Mouse (Mus musculus) ovary, postnatal 14 days (tissue): ENCODE results near the gene Pld6.
A peak's percentile ranks its signal among the peaks of the same experiment; 100 is the strongest.

Experiments
- DNase-seq: peaks from one replicate; pipeline ENCODE4 v3.0.0; 2022; ENCODE audit warnings: low spot score

The Pld6 gene

DNA sequence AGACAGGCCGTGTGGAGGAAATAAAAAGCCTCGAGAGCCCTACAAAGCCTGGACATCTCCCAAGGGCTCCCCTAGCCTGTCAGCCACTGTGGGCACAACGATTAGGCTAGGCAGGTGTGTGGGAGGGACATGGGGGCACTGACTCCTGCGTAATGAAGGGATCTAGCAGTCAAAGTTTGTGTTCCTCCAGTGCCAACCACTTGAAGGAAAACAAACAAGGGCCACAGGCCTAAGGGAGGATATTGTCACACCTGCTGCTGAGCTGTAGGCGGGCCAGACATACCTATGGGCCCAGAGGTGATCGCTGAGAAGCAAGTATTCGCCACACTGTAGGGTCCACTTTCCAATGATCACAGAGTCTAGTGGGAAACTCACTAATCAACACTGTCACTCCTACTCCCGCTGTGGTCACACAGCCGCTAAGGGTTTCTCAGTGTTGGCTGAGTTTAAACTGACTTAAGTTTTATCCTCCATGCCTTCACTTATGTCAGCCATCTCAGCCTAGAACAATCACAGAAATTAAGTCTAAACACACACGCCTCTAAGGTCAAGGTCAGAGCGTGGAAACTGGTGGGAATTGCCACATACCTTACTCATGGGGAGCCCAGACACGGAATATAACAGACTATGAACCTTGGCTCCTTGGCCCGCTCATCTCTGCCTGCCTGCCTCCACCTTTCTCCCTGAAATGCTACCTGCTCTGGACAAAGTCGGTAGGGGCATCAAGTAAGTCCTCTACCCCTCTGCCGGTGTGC, 824 bp downstream of the Pld6 start:
- no peak for DNase-seq

DNA sequence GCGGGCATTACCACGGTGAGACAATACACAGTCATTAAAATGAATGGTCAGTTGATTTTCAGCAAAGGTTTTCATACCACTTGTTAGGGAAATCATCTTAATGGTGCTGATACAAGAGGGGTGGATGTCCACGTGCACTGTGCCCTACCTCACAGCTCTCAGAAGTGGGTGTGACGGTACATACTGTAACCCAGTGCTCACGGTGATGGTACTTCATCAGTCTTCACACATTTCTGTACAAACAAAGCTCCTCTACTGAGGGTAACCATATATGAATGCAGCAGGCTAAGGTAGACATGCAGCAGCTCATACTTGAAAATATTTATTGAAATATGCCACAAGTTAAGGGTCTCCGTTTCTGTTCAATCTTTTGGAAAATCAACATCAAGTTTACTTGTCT, 3.9 kb downstream of the Pld6 start:
- DNase-seq = no peak

DNA sequence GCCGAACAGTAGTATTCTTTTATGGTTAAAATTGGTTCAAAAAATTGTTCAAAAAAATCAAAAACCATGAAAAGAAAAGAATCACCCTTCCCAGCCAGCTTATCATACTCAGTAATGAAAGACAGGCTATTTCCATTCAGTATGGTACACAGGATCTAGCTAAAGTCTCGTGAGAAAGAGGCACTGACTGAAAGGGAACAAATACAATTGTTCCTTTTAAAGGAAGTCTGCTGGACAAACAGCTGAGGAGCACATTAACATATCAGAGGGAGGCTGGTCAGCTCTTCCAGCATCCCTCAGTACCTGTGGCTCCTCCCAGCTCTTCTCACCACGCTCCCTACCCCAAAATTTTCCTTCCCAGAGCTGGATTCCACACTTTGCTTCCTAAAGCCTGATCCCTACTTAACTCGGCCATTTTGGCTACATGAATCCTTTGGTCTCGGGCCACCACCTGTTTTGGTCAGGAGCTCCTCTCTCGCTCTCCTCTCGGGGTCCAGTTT, 5.3 kb downstream of the Pld6 start:
- no peak for DNase-seq

GRCm38 (mm10) chr11:59780241-59780640, 7.2 kb downstream of the Pld6 start:
- DNase-seq = no peak

GRCm38 (mm10) chr11:59779406-59779805, 8.0 kb downstream of the Pld6 start:
- no peak for DNase-seq

DNA sequence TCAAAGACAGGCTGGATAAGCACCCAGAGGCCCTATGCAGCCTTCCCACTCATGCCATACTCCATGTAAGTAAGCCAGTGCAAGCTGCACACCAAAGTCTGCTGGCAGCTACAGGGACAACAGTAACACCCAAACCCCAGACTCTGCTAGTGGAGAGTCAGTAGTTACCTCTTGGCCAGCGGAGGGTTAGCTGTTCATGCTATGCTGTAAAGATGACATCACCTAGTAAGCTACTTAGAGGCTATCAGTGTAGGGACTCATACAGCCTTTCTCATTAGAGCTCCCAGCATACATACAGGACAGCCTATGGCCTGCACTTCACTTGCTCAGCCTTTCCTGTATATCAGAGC, 8.6 kb downstream of the Pld6 start:
- DNase-seq = no peak

DNA sequence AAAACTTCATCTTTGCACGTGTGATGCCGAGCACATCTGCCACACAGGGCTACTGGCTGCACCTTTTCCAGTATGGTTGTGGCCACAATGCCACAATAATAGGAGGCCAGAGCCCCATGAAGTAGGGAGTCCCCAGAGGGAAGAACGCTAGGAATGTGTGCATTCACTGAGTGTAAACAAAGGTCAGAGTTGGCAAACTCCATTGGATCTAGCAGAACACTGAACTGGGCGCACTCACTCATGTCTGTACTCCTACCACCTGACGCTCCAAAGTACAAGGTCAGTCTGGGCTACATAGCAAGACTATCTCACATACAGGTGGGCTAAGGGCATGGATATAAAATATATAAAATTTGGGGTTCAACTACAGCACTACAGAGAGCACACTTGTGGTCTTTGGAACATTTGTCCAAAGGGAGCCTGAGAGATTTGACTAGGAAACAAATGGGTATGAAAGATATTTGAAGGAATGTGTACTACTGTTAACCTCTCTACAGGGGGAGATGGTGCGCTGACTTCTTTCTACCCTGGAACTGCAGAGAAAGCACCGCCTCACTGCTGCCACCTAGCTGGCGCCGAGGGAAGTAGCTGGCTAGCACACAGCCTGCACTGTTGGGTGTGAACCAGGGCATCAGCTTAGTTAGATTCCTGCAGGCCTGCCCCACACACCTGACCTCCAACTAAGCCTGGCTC, 9.1 kb downstream of the Pld6 start:
- DNase-seq = peak; percentile 74

- DNase-seq = no peak
Observed at GRCm38 (mm10) chr11:59777259-59777658, 10.2 kb downstream of the Pld6 start.

DNA sequence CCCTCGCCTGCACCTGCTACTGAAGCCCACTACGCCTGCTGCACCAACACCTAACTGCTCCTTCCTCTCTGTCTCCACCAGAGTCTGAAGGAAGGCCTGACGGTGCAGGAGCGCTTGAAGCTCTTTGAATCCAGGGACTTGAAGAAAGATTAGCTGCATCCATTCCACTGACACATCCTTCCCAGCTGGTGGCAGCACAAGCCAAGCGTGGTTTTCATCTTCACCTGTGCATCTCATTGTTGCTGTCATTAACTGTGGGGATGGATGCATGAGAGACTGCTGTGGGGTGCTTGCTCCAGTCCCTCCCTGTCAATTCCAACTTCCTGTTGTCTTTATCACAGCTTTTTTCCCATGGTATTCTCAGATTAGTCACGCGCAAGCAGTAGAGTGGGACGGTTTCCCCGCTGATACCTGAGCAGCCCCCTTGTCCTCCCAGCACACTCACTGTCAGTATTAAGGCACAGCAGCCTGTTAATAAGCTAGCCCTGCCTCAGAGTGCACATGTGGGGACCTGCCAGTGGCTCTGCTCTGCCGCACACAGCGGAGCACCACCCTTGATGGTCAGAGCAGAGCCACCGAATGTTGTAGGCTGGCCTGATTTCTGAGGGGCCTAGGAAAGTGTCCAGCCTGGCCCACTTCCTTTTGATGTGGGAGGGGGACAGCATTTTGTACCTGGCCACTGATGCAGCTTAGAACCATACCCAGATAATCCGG, 11.9 kb downstream of the Pld6 start:
- no peak for DNase-seq

GRCm38 (mm10) chr11:59774522-59774921, 12.9 kb downstream of the Pld6 start:
- no peak for DNase-seq

DNA sequence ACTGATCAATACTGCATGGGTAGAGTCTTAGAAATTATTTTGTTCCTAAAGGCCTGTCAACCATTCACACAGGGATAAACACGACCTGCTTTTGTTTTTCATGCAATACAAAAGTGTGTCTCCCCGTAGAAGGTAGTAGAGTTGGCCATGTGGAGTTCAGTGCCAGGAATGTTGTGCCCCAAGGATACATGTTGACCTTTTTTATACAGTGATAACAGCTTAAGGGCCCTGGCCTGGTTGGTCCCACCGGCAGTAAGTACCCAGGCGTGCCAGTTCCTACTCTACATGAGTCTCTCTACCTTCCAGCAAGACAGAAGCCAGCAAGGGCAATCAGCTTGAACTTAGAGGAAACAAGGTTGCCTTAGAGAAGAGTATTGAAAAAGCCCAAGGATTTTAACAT, 14.5 kb downstream of the Pld6 start:
- DNase-seq = no peak

- no peak for DNase-seq
Observed at GRCm38 (mm10) chr11:59772291-59772690, 15.2 kb downstream of the Pld6 start.

GRCm38 (mm10) chr11:59770753-59771152, 16.7 kb downstream of the Pld6 start:
- DNase-seq = no peak

GRCm38 (mm10) chr11:59769738-59770137, 17.7 kb downstream of the Pld6 start:
- no peak for DNase-seq

DNA sequence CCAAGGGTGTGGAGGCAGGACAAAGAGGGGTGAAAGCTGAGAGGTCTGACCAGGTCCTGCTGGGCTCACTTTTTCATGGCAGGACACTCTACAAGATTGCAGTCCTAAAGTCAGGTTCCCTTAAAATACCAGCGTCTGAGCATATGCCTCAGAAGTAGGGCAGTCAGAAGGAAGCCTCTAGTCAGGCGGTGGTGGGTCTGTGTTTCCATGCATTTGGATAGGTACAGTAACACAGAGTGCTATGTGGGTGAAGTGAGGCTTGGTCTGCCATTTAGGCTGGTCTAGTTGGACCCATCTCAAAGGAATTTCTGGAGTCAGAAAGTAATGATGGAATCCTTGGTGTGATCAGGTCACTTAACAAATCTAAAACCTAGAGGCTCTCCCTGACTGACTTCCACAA, 18.1 kb downstream of the Pld6 start:
- no peak for DNase-seq

GRCm38 (mm10) chr11:59760796-59761195, 26.6 kb downstream of the Pld6 start:
- DNase-seq = no peak

DNA sequence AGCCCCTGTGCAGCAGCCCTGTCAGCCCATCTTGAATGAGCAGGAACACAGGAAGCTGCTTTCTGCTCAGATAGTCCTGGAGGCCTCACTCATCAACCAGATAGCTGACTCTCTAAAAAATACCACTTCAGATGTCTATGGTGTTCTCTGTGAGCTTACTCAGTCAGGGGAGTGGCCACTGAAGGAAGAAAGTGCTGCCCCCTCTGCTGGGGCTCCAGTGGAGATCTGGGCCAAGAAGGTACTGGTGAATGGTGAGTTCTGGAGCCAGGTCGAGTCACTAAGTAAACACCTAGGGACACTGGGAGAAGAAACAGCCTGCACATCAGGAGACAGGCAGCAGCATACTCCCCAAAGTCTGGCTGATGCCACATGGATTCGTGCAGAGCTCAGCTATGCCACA, 27.8 kb downstream of the Pld6 start:
- DNase-seq = no peak

DNA sequence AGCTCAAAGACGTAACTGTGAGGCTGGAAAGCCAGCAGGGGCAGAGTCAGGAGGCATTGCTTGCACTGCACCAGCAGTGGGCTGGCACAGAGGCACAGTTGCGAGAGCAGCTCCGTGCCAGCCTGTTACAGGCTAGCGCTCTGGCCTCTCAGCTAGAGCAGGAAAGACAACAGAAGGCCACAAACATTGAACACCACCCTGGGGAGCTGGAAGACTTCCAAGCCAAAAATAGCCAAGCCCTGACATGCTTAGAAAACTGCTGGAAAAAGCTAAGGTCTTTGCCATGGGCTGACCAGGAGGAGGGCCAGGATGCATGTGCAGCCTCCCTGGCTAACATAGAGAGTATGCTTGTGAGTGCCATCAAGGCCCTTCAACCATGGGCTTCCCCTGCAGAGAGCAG, 28.3 kb downstream of the Pld6 start:
- DNase-seq = peak; percentile 27

GRCm38 (mm10) chr11:59758191-59758985, 29.1 kb downstream of the Pld6 start:
- no peak for DNase-seq

- DNase-seq = no peak
Observed at GRCm38 (mm10) chr11:59756351-59756750, 31.1 kb downstream of the Pld6 start.

DNA sequence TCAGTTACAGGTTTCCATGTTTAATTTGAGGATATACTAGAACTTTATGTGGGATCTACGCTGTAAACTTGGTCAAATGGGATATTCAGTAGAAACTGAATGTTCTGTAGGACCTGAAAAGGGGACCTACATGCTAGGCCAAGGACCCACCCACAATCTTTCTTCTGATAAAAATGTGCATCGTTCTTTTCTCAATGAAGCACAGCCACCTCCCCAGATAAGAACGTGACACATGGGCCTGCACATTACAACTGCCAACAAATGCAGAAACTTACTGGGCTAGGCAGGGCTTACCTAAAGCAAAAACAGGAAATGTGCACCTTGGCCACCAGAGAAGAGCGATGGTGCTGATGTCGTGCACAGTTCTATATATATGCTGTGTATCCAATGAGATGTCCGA, 32.9 kb downstream of the Pld6 start:
- DNase-seq = no peak

DNA sequence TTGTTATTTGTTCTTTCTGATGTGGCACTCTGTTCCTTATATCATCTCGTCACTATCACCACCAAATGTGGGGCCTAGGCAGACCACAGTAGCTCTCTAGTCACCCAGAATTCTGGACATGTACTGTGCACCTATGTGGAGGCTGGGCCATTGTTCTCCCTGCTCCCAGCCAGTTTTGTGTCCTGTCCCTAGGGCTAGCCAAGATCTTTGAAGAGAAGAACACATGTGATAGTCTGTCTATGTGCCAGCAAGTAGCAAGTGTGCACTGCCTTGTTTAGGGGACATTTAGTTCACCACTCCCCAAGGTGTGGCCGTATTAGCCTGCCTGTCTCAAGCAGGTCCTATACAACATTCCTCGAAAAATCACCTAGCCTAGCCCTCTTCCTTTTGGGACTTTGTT, 38.4 kb downstream of the Pld6 start:
- DNase-seq = no peak
